Mouse (Mus musculus): ENCODE results near the gene Tuba1c.
A peak's percentile ranks its signal among the peaks of the same experiment; 100 is the strongest.

Tuba1c gene

DNA sequence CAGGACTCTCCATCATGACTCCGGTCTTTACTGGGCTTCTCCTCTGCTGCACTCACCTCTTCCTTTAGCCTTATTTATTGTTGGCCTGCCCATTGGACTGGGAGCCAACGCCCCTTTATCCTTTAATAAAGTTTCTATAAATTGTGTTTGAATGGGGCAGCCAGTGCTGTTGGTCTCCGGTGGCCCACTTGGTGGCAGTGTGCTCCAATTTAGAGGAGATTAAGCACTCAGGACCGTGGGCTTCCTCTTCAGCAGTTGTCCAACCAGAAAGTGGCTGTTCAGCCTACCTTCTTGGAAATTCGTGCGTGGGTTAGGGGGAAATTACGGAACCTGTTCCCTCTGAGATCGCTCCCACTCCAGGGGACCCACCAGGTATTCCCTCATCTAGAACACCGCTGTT is 53.6 kb downstream of the Tuba1c start:
- peak; percentile 57 for DNase-seq (ENCODE audit: low read depth, low spot score)
- H3K36me3 ChIP-seq (ENCODE audit: control insufficient read depth, insufficient read depth, low read length, poor library complexity, severe bottlenecking), result no peaks in the 10 kb centered on the region
- H3K27me3 ChIP-seq (ENCODE audit: control insufficient read depth, insufficient read depth, low read length, poor library complexity, severe bottlenecking), result peaks cover 2% of the 10 kb centered on the region; the same call in 1 of the 2 replicates

DNA sequence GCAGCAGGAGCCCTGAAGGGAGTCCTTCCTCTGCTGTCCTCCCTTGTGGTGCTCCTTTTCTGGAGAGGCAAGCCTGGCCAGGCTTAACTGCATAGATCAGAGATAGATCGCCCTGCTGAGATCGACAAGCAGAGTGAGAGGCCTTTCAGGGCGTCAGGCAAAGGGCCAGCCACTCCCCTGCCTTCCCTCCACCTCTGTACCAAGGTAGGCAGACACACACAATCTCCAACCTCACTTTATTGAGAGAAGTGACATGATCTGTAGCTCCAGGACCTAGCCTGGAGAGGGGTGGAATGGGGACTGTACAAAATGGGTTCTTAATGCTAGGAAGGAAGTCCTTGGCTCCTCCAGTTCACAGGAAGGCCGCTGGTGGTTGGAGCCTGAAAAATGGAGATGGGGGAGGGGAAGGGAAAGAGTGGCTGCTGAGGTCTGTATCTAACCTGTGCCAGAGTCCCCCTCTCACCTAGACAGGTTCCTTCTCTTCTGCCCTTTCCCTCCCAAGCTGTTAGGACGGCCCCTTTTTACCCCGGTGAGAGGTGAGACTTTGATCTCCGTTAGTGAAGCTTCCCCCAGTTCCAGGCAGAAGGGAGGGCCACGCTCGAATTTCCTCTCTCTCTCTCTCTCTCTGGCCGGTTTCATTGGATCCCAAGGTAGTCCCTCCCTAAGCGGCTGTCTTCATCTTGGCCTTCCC is 54.3 kb downstream of the Tuba1c start:
- Histone ChIP-seq H3K27me3 (ENCODE audit: control insufficient read depth, insufficient read depth, low read length, poor library complexity, severe bottlenecking) (peaks cover 2% of the 10 kb centered on the region; the same call in 1 of the 2 replicates), H3K36me3 (ENCODE audit: control insufficient read depth, insufficient read depth, low read length, poor library complexity, severe bottlenecking) (no peaks in the 10 kb centered on the region)
- no peak for DNase-seq (ENCODE audit: low read depth, low spot score)

DNA sequence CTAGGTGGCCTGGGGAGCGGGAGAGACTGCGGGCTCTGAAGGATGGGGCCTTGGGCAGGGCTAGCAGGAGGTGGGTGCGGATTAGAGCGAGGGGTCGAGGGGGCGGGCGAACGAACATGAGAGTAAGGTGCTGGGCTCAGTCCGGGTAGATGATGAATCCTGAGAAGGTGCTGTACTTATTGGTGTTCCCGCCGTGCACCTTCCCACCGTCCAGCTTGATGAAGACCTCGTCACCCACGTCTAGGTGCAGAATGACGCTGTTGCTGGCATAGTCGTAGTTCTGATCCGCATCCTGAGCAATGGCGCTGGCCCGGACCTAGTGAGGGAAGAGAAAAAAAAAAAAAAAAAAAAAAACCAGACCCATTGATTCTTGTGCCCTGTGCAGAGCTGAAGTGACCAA is 54.9 kb downstream of the Tuba1c start:
- H3K36me3 ChIP-seq (ENCODE audit: control insufficient read depth, insufficient read depth, low read length, poor library complexity, severe bottlenecking), result no peaks in the 10 kb centered on the region
- DNase-seq (ENCODE audit: low read depth, low spot score), result no peak
- peaks cover 2% of the 10 kb centered on the region; the same call in 1 of the 2 replicates for H3K27me3 ChIP-seq (ENCODE audit: control insufficient read depth, insufficient read depth, low read length, poor library complexity, severe bottlenecking)

DNA sequence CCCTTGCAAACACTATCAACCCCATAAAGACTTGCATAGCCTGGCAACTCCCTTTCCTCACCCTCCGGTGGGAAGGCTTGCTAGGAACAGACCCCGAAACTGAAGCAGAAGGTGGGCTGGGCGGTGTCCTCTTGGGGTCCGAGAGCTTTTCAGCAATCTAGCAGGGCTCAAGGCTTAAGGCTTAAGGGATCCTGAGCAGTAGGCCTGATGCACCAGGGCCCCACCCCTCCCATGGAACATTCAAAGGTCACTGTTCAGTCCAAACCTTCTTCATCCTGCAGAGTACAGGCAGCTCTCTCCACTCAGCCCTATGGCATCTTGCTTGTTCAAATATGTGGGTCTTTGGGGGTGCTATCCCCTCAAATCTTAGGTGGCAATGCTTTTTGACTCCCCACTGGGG is 56.3 kb downstream of the Tuba1c start:
- Histone ChIP-seq H3K36me3 (ENCODE audit: control insufficient read depth, insufficient read depth, low read length, poor library complexity, severe bottlenecking) (no peaks in the 10 kb centered on the region), H3K27me3 (ENCODE audit: control insufficient read depth, insufficient read depth, low read length, poor library complexity, severe bottlenecking) (peaks cover 2% of the 10 kb centered on the region; the same call in 1 of the 2 replicates)
- DNase-seq (ENCODE audit: low read depth, low spot score), result no peak

DNA sequence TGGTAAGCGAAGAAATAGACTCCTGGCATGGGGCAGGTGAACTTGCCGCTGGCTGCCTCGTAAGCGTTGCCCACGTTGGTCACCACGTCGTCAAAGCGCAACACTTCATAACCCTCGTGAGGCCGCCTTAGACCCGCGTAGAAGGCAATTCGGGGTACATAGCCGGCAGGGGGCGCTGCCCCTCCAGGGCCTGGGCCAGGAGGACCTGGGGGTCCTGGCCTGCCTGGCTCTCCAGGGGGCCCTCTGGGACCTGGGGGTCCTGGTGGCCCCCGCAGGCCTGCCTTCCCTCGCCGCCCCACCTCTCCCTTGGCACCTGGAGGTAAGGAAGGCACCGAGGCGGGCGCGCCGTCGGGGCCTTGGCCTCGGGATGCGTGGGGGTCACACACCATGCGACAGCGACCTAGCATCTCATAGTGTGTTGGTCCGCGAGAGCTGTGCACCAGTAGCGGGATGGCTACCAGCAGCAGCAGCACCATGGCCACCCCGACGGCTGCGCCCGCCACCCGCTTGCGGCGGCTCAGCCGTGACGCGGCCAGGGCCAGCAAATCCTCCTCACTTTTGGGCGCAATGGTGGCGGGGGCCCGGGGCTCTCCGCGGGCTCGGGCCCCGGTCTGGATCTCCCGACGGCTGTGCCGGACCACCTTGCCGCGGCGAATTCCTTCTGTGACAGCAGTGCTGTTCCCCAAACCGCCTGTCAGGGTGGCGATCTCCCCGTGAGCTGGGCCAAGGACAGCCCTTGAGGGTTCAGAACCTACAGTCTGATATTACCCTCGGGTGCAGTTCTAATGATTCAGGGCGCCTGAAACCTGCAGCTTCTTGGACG is 57.8 kb downstream of the Tuba1c start, which contains the start of gene C1ql4:
TSS of gene C1ql4 (minus strand) at position 565 of the 823 bp plus-strand sequence.
- peak; percentile 59 for DNase-seq (ENCODE audit: low read depth, low spot score)
- Histone ChIP-seq H3K27me3 (ENCODE audit: control insufficient read depth, insufficient read depth, low read length, poor library complexity, severe bottlenecking) (peaks cover 2% of the 10 kb centered on the region; the same call in 1 of the 2 replicates), H3K36me3 (ENCODE audit: control insufficient read depth, insufficient read depth, low read length, poor library complexity, severe bottlenecking) (no peaks in the 10 kb centered on the region)
